Mouse (Mus musculus): ENCODE data around the gene Rrp1.

DNA sequence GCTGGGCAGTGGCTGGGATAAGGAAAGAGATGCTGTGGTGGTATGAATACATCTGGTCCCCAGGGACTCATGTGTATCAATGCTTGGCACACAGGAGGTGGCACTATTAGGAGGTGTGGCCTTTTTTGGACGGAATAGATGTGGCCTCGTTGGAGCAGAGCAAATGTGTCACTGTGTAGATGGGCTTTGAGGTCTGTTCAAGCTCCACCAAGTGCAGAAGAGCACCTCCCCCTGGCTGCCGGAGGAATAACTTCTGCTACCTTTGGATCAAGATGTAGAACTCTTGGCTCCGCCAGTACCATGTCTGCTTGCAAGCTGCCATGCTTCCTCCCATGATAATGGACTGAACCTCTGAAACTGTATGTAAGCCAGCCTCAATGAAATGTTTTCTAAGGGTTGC, 48.9 kb upstream of the Rrp1 start:
- TF ChIP-seq CTCF (IDR thresholded peaks at IDR 0.05; ENCODE audit: low read depth, low read length) (peak; percentile 68), POLR2A (IDR thresholded peaks at IDR 0.05; ENCODE audit: borderline replicate concordance, low read depth, low read length) (no peak)
